Mouse (Mus musculus) brain, embryonic 14.5 days (tissue): Measurements from ENCODE around the gene Nagpa.

Source experiments
- CTCF ChIP-seq: fragments of 200-500 bp; IDR thresholded peaks from 2 replicates; pipeline ENCODE4 v1.5.1; 2012; ENCODE audit warnings: inconsistent platforms, mild to moderate bottlenecking, moderate library complexity, borderline replicate concordance; ENCODE audit not compliant: insufficient read depth, insufficient read length; ENCODE audit errors: extremely low read depth
- POLR2A ChIP-seq: fragments of 200-500 bp; IDR thresholded peaks from 2 replicates; pipeline ENCODE4 v1.6.1; 2012; ENCODE audit warnings: mild to moderate bottlenecking, inconsistent platforms, borderline replicate concordance; ENCODE audit not compliant: poor library complexity, insufficient read depth, insufficient read length, severe bottlenecking; ENCODE audit errors: extremely low read depth

DNA sequence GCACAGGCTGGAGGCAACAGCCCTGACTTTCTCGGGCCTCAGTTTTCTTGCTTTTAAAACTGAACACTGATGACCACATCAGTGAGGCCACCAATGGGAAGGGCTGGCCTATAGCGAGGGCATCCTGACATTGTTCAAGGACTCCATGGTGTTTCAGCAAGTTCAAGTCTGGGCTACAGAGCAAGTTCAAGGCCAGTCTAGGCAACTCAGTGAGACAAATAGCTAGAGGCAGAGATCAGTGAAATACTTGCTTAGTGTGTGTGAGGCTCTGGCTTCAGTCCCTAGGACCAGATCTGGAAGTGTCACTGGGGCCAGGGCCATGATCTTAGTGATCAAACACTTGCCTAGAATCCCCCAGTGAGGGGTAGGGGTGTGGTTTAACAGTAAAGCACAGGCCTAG lies 35.8 kb downstream of the Nagpa start:
- TF ChIP-seq POLR2A (no peak), CTCF (no peak)
